Mouse (Mus musculus) T-helper 2 cell (primary cell): ENCODE measurements around the gene Pik3cb.

Experiments
- in situ Hi-C: fragments of 300-600 bp; cut with MboI, MseI; formaldehyde crosslinking; loops from one replicate; pipeline ENCODE4 v1.15.1; 2025; ENCODE audit warnings: high pct_unique_total_duplicates

Gene Pik3cb

GRCm38 (mm10) chr9:99009069-99009897, 131.1 kb downstream of the Pik3cb start:
- in situ Hi-C loops = no loop called here

- in situ Hi-C loops = no loop called here
These were observed 139.1 kb downstream of the Pik3cb start for GRCm38 (mm10) chr9:99001326-99001725.

- in situ Hi-C loops = no loop called here
These were observed 140.5 kb downstream of the Pik3cb start for GRCm38 (mm10) chr9:98999881-99000339.

- in situ Hi-C loops = no loop called here
These were observed 146.3 kb downstream of the Pik3cb start for GRCm38 (mm10) chr9:98994103-98994502.

GRCm38 (mm10) chr9:98987131-98987530, 153.3 kb downstream of the Pik3cb start:
- in situ Hi-C loops = loop anchor here (10.0 kb wide), 1 partner anchor 258 kb away; the partner anchor contains the start of gene Cep70
